In the genomic region with DNA sequence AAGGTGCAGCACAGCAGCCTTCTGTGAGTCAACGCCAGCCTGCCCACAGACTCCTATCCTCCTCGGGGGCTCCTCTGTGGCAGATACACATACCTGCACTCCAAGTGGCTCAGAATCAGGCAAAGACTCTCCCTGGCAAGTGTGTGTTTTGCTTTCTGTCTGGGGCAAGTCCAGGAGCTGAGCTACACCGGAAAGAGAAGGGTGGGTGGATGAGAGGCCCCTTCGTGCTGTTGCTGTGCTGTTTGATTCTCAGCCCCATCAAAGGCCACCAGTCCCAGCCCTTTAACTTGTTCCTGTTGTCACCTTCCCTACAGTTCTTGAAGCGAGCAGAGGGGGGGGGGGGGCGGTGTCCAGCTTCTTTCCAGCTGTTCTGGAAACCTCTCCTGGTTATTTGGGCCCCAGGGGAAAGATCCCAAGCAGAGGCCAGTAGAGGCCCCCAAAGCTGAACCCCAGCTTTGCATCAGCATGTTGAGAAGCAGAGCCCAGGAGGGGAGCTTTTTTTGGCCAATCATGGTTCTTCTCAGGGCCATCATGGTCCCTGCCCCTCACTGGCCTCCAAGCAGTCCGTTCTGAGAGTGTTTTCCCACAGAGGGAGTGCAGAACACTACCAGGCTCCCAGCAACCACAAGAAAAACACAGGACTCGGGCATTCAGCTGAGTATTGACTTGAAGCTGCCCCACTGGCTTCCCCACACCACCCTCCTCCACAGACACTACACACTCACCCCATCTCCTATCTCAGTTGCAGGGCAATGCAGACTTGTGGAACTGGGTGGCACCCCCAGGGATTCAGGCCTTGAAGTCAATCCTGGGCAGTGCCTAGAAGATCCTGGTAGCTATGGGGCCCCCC, we compare ENCODE assay signal across 8 mouse cellular contexts. TPM values are rescaled to one million over a fixed set of nuclear protein-coding genes. Genes with fewer than 3 reads are reported as not detected.
A peak's percentile ranks its signal among the peaks of the same experiment; 100 is the strongest.
DNase-seq lines count a peak whose midpoint lies in the region; ATAC-seq and TF ChIP-seq lines count a peak whose summit lies in the region.

No protein-coding gene starts in this region.

- ATAC-seq in embryonic facial prominence, embryonic 15.5 days (ENCODE audit: insufficient number of reproducible peaks, low FRiP score, low TSS enrichment, low read depth) = no peak
- no peak for ATAC-seq in liver, embryonic 14.5 days (ENCODE audit: insufficient read depth)

- H3K4me1 ChIP-seq in embryonic facial prominence, embryonic 15.5 days = peaks cover 31% of the 10 kb centered on the region
- peaks cover 0 to 13% of the 10 kb centered on the region in 2 experiments; a peak in 2 of 4 replicates for H3K4me1 ChIP-seq in liver, embryonic 14.5 days (replicated peaks; ENCODE audit: control insufficient read depth in 2 of 2, insufficient read depth in 2 of 2, low read length in 1 of 2)

- no peaks in the 10 kb centered on the region for H3K36me3 ChIP-seq in embryonic facial prominence, embryonic 15.5 days
- H3K36me3 ChIP-seq in liver, embryonic 14.5 days (replicated peaks; ENCODE audit: control insufficient read depth, insufficient read depth, low read depth) = no peaks in the 10 kb centered on the region

- 37% methylated on average over 8 of the region's 8 CpGs for WGBS in embryonic facial prominence, embryonic 15.5 days
- 34% methylated on average over 8 of the region's 8 CpGs for WGBS in liver, embryonic 14.5 days (ENCODE audit: insufficient replicate concordance)

- H3K4me2 ChIP-seq in embryonic facial prominence, embryonic 15.5 days (replicated peaks) = peak overlapping the region; percentile 53
- H3K4me2 ChIP-seq in liver, embryonic 14.5 days (ENCODE audit: low read depth) = peak overlapping the region; percentile 29

- peak; percentile 92 for DNase-seq in heart, adult 11 months
- DNase-seq in heart, postnatal 4 days = no peak
- DNase-seq in B cell, adult 2 months = peak; percentile 8 to 21
- DNase-seq in liver, embryonic 14.5 days (ENCODE audit: low read depth in 3 of 3, low spot score in 3 of 3) = no peak
- no peak for DNase-seq in frontal cortex, adult 2 months (ENCODE audit: extremely low spot score in 1 of 2, low spot score in 1 of 2)
- DNase-seq in lung, postnatal 4 days = no peak
- no peak for DNase-seq in gastrocnemius, postnatal 10 days

- no peaks in the 10 kb centered on the region for H3K27me3 ChIP-seq in embryonic facial prominence, embryonic 15.5 days
- H3K27me3 ChIP-seq in liver, embryonic 14.5 days (ENCODE audit: control insufficient read depth, insufficient read depth, low read length) = no peaks in the 10 kb centered on the region

- peak overlapping the region; percentile 15; the same call in 1 of the 2 replicates for H3K9ac ChIP-seq in embryonic facial prominence, embryonic 15.5 days
- H3K9ac ChIP-seq in liver, embryonic 14.5 days (replicated peaks) = no peak overlapping the region

- H3K9me3 ChIP-seq in embryonic facial prominence, embryonic 15.5 days (replicated peaks) = no peaks in the 10 kb centered on the region
- no peaks in the 10 kb centered on the region for H3K9me3 ChIP-seq in liver, embryonic 14.5 days (ENCODE audit: control insufficient read depth, low read length)

- no peak for TF ChIP-seq CTCF in liver, embryonic 14.5 days (IDR thresholded peaks at IDR 0.05; ENCODE audit: low read depth)

- H3K4me3 ChIP-seq in embryonic facial prominence, embryonic 15.5 days (replicated peaks) = peak overlapping the region; percentile 41
- peak overlapping the region; percentile 21 to 36; a peak in 3 of 4 replicates for H3K4me3 ChIP-seq in liver, embryonic 14.5 days (ENCODE audit: insufficient read depth in 1 of 2, low read depth in 2 of 2, low read length in 2 of 2)

- peak overlapping the region; percentile 65; the same call in 1 of the 2 replicates for H3K27ac ChIP-seq in embryonic facial prominence, embryonic 15.5 days (replicated peaks)
- no peak overlapping the region for H3K27ac ChIP-seq in liver, embryonic 14.5 days

- no peak for TF ChIP-seq EP300 in liver, embryonic 14.5 days (IDR thresholded peaks at IDR 0.05; ENCODE audit: low read depth)

RNA-seq across cellular contexts. Expression of a gene that starts 0.6 kb away (rescaled TPM):
- total RNA-seq in heart, postnatal 4 days (2021) = 1 to 10 TPM; 2.9 to 3.0 TPM
- polyA plus RNA-seq in embryonic facial prominence, embryonic 15.5 days (2015; fragmentation: Nextera tagmentation; extraction: Ambion mirVana) = 5.1 and 7.7 TPM in 2 replicates
- polyA plus RNA-seq in liver, embryonic 14.5 days (2012; rRNA removed) = 6.1 and 6.4 TPM in 2 replicates
- 4.9 and 5.7 TPM in 2 replicates for polyA plus RNA-seq in liver, embryonic 14.5 days (2014; fragmentation: Nextera tagmentation; extraction: Ambion mirVana)
- 2.2 and 2.8 TPM in 2 replicates for polyA plus RNA-seq in frontal cortex, adult 2 months (2012; rRNA removed)
- 1 to 10 TPM; 2.8 to 3.6 TPM for total RNA-seq in gastrocnemius, postnatal 10 days (2021)

RNA-seq across cellular contexts. Expression of a gene that starts 33.8 kb away (rescaled TPM):
- total RNA-seq in heart, postnatal 4 days (2021) = 1 to 10 TPM; 4.4 to 4.5 TPM
- polyA plus RNA-seq in embryonic facial prominence, embryonic 15.5 days (2015; fragmentation: Nextera tagmentation; extraction: Ambion mirVana) = 4.6 and 4.8 TPM in 2 replicates
- polyA plus RNA-seq in liver, embryonic 14.5 days (2012; rRNA removed) = 2.1 TPM in 2 replicates
- 3.6 and 3.7 TPM in 2 replicates for polyA plus RNA-seq in liver, embryonic 14.5 days (2014; fragmentation: Nextera tagmentation; extraction: Ambion mirVana)
- polyA plus RNA-seq in frontal cortex, adult 2 months (2012; rRNA removed) = 10.3 and 11.9 TPM in 2 replicates
- 1 to 10 TPM; 3.1 to 4.3 TPM for total RNA-seq in gastrocnemius, postnatal 10 days (2021)

Comparison
In these comparisons a context has a peak if more than half of its experiments do, and no peak if none do; other contexts are left out.
1. DNase-seq: peak in heart, adult 11 months (single experiment) and B cell, adult 2 months (2 of 2); none in heart, postnatal 4 days (single experiment), liver, embryonic 14.5 days (0 of 3), frontal cortex, adult 2 months (0 of 2), lung, postnatal 4 days (0 of 2) and gastrocnemius, postnatal 10 days (single experiment).